Mouse (Mus musculus) cerebellum, adult 2 months (tissue): ENCODE results near the gene Npy2r. TPM values are rescaled to one million over a fixed set of nuclear protein-coding genes. Genes with fewer than 3 reads are reported as not detected.

Experiments
- DNase-seq, 2 experiments: peaks; one replicate each; pipeline ENCODE4 v3.0.0; 2021
- H3K27ac ChIP-seq: fragments of 200-500 bp; 2 replicates; pipeline ENCODE4 v1.5.1; 2012; ENCODE audit warnings: low read length, control low read depth, inconsistent platforms; ENCODE audit not compliant: insufficient read depth
- H3K27me3 ChIP-seq: fragments of 200-500 bp; 2 replicates; pipeline ENCODE4 v1.6.1; 2012; ENCODE audit warnings: inconsistent platforms, mild to moderate bottlenecking, low read length, moderate library complexity; ENCODE audit not compliant: control insufficient read depth, insufficient read depth
- H3K4me1 ChIP-seq: fragments of 200-500 bp; 2 replicates; pipeline ENCODE4 v1.6.1; 2011; ENCODE audit warnings: low read length; ENCODE audit not compliant: control insufficient read depth, insufficient read depth
- H3K4me3 ChIP-seq: fragments of 200-500 bp; replicated peaks from 2 replicates; pipeline ENCODE3; 2011; ENCODE audit warnings: mild to moderate bottlenecking, low read depth, low read length, control low read depth; ENCODE audit not compliant: insufficient read depth
- CTCF ChIP-seq: fragments of 200-500 bp; IDR thresholded peaks from 2 replicates; pipeline ENCODE4 v1.5.1; 2011; ENCODE audit warnings: low read depth, mild to moderate bottlenecking, control low read depth, low read length, moderate library complexity, borderline replicate concordance; ENCODE audit not compliant: insufficient read depth
- POLR2A ChIP-seq: fragments of 200-500 bp; IDR thresholded peaks from 2 replicates; pipeline ENCODE4 v1.6.1; 2011; ENCODE audit warnings: low read length, control low read depth, borderline replicate concordance; ENCODE audit not compliant: insufficient read depth
- WGBS: fragments of 180-500 bp; shearing (Covaris S2); methylation state at CpG from one replicate; pipeline ENCODE4 v1.1.7; 2018; 5-methylcytosine and 5-hydroxymethylcytosine counted together
- polyA plus RNA-seq: library from polyadenylated mRNA; depleted of rRNA; stranded (reverse); fragments of >200 nt; gene quantifications from 2 replicates; pipeline ENCODE4 v1.2.3, GENCODE M21; 2012; rRNA removed

Gene Npy2r
- 1.5 and 1.6 TPM in 2 replicates for polyA plus RNA-seq

DNA sequence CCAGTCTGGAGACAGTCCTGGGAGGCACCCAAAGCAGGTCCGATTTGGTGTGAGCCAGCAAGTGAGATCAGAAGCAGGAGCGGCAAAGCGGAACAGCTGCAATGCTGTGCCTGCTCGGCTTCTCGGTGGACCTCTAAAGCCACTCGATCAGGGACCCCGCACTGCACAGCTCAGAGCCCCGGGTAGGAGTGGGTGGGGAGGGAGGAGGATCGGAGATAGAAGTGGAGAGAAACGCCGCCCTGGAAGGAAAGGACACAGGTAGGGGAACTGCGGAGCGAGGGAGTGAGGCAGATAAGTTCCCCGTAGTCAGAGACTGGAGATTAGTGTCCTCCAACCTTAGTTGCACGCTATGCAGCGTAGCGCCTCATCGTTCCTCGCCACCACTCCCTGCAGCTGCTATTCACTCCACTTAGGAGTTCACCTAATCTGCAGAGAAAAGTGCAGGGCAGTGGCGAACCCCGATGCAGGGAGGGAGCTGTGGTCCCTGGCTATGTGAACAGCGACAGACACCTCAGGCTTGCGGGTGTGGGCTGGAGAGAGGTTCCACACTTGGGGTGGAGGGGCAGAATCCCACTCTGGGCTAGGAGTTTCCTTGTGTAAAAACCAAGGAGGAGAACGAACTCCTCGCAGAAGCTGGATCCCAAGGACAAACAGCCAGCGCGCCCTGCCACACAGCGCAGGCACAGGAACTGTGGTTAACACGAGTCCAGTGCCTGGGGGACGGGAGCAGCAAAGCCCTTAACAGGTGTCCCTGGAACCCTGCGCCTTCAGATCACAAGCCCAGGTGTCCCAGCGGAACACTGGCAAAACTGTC lies at the start of gene Npy2r:
Gene Npy2r, minus strand, starts transcription at position 177 of the 814 bp plus-strand sequence.
- Histone ChIP-seq H3K27me3 (no peaks in the 10 kb centered on the region), H3K4me1 (no peaks in the 10 kb centered on the region), H3K27ac (no peak within 1 kb of the TSS), H3K4me3 (peak within 1 kb of the TSS; percentile 28)
- 1% methylated on average over 32 of the region's 32 CpGs for WGBS
- TF ChIP-seq CTCF (no peak), POLR2A (no peak)
- peak; percentile 17 to 27 for DNase-seq

DNA sequence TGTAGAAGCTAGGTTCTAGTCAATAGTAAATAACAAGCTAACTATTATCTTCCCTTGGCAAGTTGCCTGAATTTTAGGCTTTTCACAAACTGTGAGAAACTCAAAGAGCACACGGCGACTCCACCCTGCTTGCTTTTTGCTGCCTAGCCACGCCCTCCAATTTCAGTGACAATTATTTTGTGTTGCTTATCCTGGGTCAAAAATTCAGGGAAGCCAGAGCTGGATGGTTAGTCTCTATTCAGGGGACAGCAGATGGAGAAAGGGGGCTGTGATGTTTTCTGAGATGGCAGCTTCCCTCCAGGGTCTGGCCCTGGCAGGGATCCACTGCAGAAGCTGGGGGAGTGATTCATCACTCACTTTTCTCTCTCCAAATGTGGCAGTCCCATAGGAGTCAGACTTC lies 9.9 kb upstream of the Npy2r start:
- TF ChIP-seq CTCF (no peak), POLR2A (no peak)
- DNase-seq, result no peak
- Histone ChIP-seq H3K4me3 (no peak overlapping the region), H3K27me3 (no peaks in the 10 kb centered on the region), H3K4me1 (no peaks in the 10 kb centered on the region), H3K27ac (no peak overlapping the region)
- 24% methylated on average over 3 of the region's 3 CpGs for WGBS

DNA sequence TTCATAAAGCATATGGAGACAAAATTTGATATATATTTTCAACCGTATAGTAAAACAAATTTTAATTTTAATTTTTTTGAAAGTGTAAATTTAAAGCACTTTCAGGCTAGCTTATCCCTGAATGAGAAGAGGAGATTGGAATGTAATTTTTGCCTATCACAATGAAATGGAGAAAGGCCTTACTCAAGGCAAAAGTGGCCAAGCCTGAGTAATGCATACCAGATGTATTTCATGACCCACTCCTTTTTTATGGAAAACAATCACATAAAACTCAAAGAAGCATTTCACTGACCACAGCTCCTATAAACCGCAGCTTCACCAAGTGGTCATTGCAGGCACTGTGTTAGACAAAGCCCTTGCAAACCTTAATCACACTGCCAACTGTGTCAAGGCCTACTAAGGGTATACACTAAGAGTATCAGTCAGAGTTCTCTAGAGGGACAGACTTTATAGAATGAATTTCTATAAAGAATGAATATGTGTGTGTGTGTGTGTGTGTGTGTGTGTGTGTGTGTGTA lies 8.5 kb upstream of the Npy2r start:
- no peak for DNase-seq
- H3K27me3 ChIP-seq, result no peaks in the 10 kb centered on the region
- no peak for TF ChIP-seq CTCF
- no peak for TF ChIP-seq POLR2A
- no peaks in the 10 kb centered on the region for H3K4me1 ChIP-seq
- no peak overlapping the region for H3K27ac ChIP-seq
- H3K4me3 ChIP-seq, result no peak overlapping the region
- WGBS, result 94% methylated on average over 2 of the region's 2 CpGs

DNA sequence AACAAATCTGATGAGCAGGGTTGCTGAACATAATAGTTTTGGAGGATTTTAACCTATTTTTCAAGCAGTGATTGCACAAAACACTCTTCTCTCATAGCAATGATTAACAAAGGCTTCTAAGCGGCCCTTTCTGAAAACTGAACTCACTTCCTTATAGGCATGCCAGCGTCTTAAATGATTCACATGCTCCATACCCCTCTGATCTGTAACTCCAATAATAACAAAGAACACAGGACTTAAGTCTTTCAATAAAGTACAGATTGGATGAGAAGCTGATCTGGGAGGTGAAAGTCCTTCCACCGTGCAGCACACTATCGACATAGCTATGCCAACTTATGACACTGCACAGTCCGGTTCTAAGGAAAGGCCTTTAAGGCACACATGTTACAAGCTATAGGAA lies 2.0 kb upstream of the Npy2r start:
- DNase-seq, result no peak
- Histone ChIP-seq H3K4me3 (no peak overlapping the region), H3K27me3 (no peaks in the 10 kb centered on the region), H3K4me1 (no peaks in the 10 kb centered on the region), H3K27ac (no peak overlapping the region)
- no peak for TF ChIP-seq POLR2A
- TF ChIP-seq CTCF, result no peak
- 96% methylated on average over 5 of the region's 5 CpGs for WGBS

DNA sequence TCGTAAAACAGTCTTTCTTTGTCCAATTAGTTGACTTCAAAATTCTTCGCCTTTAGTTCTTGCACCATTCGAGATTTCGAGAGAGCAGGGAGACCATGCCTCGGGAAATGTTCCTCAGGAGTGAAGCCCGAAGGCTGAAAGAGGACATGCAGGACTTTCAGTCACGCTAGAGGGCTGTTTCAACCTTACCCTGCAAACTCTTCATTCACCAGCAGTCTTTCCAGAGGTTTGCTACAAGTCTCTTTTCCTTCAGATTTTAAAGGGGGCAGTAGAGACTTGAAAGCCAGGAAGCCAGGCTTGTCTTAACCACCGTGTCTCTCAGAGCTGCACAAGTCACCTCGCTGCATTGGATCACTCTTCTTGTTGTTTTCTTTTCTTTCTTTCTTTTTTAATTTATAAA lies 869 bp upstream of the Npy2r start:
- 13% methylated on average over 9 of the region's 9 CpGs for WGBS
- peak overlapping the region; percentile 28 for H3K4me3 ChIP-seq
- H3K27me3 ChIP-seq, result no peaks in the 10 kb centered on the region
- no peak overlapping the region for H3K27ac ChIP-seq
- no peaks in the 10 kb centered on the region for H3K4me1 ChIP-seq
- no peak for DNase-seq
- TF ChIP-seq CTCF, result no peak
- TF ChIP-seq POLR2A, result no peak

DNA sequence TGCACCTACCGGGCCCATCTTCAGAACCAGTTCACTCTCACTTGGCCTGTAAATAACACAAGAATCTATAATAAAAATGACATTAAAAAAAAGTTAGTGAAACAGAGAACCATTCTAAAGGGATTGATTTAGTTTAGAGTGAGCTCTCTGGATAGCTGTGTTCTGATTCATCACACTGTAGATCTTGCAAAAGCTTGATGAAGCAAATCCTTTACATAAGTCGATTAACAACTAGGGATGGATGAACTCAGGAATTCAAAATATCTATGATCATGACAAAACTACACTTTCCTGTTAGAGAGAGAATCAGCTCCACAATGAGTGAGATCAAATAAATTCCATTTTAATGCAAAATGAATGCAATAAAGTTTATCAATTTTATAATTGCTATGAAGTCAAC lies 6.4 kb downstream of the Npy2r start:
- Histone ChIP-seq H3K4me3 (no peak overlapping the region), H3K4me1 (no peaks in the 10 kb centered on the region), H3K27ac (no peak overlapping the region), H3K27me3 (no peaks in the 10 kb centered on the region; the same call in 1 of the 2 replicates)
- TF ChIP-seq CTCF (no peak), POLR2A (no peak)
- WGBS, result 88% methylated on average over 2 of the region's 2 CpGs
- DNase-seq, result no peak

DNA sequence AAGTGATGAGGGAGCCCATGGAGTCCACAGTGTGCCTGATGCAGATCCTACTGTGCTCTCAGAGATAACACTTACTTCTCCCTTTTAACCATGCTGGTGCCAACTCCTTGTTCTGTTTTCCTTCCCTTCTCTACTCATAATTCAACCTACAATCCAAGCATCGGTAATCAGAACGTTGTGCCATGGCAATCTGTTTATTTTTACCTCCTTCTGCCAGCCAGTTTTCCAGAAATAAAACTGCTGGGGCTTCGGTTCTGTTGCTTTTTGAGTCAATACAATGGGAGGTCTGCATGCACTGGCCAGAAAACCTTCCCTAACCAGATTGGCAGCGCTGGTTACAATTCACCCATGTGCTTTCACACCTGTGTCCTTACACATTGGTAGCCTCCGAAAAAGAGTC lies 7.9 kb downstream of the Npy2r start:
- Histone ChIP-seq H3K27me3 (no peaks in the 10 kb centered on the region; the same call in 1 of the 2 replicates), H3K4me3 (no peak overlapping the region), H3K4me1 (no peaks in the 10 kb centered on the region), H3K27ac (no peak overlapping the region)
- TF ChIP-seq CTCF, result no peak
- no peak for TF ChIP-seq POLR2A
- WGBS, result 62% methylated on average over 5 of the region's 5 CpGs
- DNase-seq, result no peak

DNA sequence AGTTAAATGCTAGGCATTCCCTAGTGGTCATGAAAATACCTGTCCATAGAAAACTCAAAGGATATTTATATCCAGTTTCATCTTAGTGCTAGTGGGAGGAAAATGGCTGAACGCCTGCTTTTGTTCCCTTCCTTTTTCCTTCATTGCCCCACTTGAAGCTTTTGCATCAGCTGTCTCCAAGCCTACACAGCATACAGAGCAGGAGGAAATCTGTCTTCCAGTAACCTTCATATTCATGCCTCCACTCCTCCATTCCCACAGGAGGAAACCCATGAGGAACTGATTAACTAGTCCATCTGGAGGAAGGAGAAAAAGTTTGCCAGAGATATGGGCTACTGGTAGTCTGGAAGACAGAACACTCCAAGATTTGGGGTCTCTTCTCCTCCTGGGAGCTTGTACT lies 23.1 kb downstream of the Npy2r start:
- WGBS, result 97% methylated on average over 1 of the region's 1 CpGs
- Histone ChIP-seq H3K27me3 (no peaks in the 10 kb centered on the region), H3K4me1 (no peaks in the 10 kb centered on the region), H3K27ac (no peak overlapping the region), H3K4me3 (no peak overlapping the region)
- DNase-seq, result no peak
- TF ChIP-seq CTCF, result no peak
- TF ChIP-seq POLR2A, result no peak
